Mouse (Mus musculus) thymus, adult 2 months (tissue): ENCODE results near the gene Ehd2.

Experiments
- CTCF ChIP-seq: fragments of 200-500 bp; IDR thresholded peaks from 2 replicates; pipeline ENCODE4 v1.5.1; 2012; ENCODE audit warnings: mild to moderate bottlenecking, control low read depth, low read length, moderate library complexity, borderline replicate concordance; ENCODE audit not compliant: control insufficient read depth, poor library complexity, insufficient read depth; ENCODE audit errors: extremely low read depth
- POLR2A ChIP-seq: fragments of 200-500 bp; IDR thresholded peaks from 2 replicates; pipeline ENCODE4 v1.6.1; 2012; ENCODE audit warnings: mild to moderate bottlenecking, low read length, control low read depth, moderate library complexity; ENCODE audit not compliant: control insufficient read depth, poor library complexity, insufficient read depth; ENCODE audit errors: extremely low read depth

GRCm38 (mm10) chr7:15961239-15961638 is 6.1 kb downstream of the Ehd2 start:
- TF ChIP-seq CTCF (no peak), POLR2A (no peak)
